Mouse (Mus musculus) embryonic facial prominence, embryonic 15.5 days (tissue): Measurements from ENCODE around the gene Them4. TPM values are rescaled to one million over a fixed set of nuclear protein-coding genes. Genes with fewer than 3 reads are reported as not detected.

Experiments used
- ATAC-seq: fragments of 200-750 bp; cut with Nextera tagmentation; 2 replicates; pipeline ENCODE4 v1.8.0; 2017; ENCODE audit warnings: low read depth, moderate TSS enrichment; ENCODE audit not compliant: insufficient number of reproducible peaks, low FRiP score, low TSS enrichment
- H3K27ac ChIP-seq: fragments of 300-500 bp; sonication (generic); replicated peaks from 2 replicates; pipeline ENCODE4 v1.5.1; 2015; ENCODE audit warnings: mild to moderate bottlenecking, inconsistent platforms
- H3K27me3 ChIP-seq: fragments of 300-500 bp; sonication (generic); 2 replicates; pipeline ENCODE4 v1.6.1; 2015; ENCODE audit warnings: inconsistent platforms
- H3K36me3 ChIP-seq: fragments of 300-500 bp; sonication (generic); 2 replicates; pipeline ENCODE4 v1.6.1; 2015; ENCODE audit warnings: mild to moderate bottlenecking, inconsistent platforms
- H3K4me1 ChIP-seq: fragments of 300-500 bp; sonication (generic); 2 replicates; pipeline ENCODE4 v1.6.1; 2015; ENCODE audit warnings: inconsistent platforms
- H3K4me2 ChIP-seq: fragments of 300-500 bp; sonication (generic); replicated peaks from 2 replicates; pipeline ENCODE4 v1.6.1; 2015; ENCODE audit warnings: mild to moderate bottlenecking, inconsistent platforms
- H3K4me3 ChIP-seq: fragments of 300-500 bp; sonication (generic); replicated peaks from 2 replicates; pipeline ENCODE4 v1.5.1; 2015; ENCODE audit warnings: mild to moderate bottlenecking, inconsistent platforms
- H3K9ac ChIP-seq: fragments of 300-500 bp; sonication (generic); 2 replicates; pipeline ENCODE4 v1.6.1; 2015; ENCODE audit warnings: inconsistent platforms
- H3K9me3 ChIP-seq: fragments of 300-500 bp; sonication (generic); replicated peaks from 2 replicates; pipeline ENCODE4 v1.6.1; 2016; ENCODE audit warnings: inconsistent platforms
- WGBS: fragments of 180-500 bp; shearing (Covaris S2); methylation state at CpG from one replicate; pipeline ENCODE4 v1.1.7; 2015; 5-methylcytosine and 5-hydroxymethylcytosine counted together
- polyA plus RNA-seq: library from polyadenylated mRNA; unstranded; fragments of >200 nt; fragmentation: Nextera tagmentation; extraction: Ambion mirVana; gene quantifications from 2 replicates; pipeline ENCODE4 v1.2.1, GENCODE M21; 2015

Them4 gene
- polyA plus RNA-seq, 1 experiment from 2014 or later: 11.2 TPM

DNA sequence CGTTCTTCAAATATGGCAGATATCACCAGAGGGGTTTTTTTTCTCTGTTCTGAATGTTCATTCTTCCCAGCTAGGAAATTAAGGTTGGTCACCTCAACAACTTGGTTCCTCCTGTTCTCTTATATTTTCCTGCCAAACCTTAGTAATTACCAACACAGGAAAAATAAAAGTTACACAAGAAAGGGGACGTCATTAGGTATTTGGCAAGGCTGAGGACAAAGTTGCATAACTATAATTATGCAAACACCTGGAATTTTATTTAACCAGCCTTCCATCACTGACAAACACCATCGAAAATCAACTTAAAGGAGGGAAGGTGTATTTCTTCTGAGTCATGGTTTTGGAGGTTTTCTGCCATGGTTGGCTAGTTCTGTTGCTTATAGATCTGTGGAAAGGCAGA is 28.6 kb downstream of the Them4 start:
- Histone ChIP-seq H3K27ac (no peak overlapping the region), H3K4me2 (no peak overlapping the region), H3K9ac (no peak overlapping the region), H3K9me3 (no peaks in the 10 kb centered on the region), H3K27me3 (no peaks in the 10 kb centered on the region), H3K36me3 (no peaks in the 10 kb centered on the region), H3K4me3 (no peak overlapping the region), H3K4me1 (no peaks in the 10 kb centered on the region)
- 75% methylated on average over 3 of the region's 3 CpGs for WGBS
- no peak for ATAC-seq

DNA sequence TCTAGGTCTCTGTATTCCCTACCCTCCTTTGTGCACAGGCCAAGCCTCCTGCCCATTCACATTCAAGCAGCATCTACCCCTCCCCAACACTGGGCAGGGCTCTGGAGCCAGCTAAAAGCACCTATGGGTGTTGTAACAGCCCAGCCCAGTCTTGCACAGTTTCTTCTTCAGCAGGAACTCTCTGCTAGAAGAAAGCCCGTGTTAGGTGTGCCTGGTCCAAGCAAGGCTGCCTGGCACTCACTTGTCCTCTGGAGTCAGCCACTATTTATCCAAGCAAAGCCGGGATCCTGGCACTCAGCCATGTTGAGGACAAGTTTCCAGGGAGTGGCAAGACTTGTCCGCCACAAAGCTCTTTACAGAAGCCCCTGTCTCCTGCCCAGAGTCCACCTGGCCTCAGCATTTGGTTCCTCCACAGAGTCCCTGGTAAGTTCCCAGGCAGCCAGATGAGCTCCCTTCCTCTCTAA is 32.1 kb downstream of the Them4 start, which contains the start of gene Them5:
Them5 (plus strand) TSS at position 141 of the 464 bp plus-strand sequence.
- Histone ChIP-seq H3K27ac (peak within 1 kb of the TSS; percentile 34; the same call in 1 of the 2 replicates), H3K9me3 (no peaks in the 10 kb centered on the region), H3K4me1 (no peaks in the 10 kb centered on the region), H3K9ac (no peak within 1 kb of the TSS), H3K36me3 (no peaks in the 10 kb centered on the region), H3K4me3 (peak within 1 kb of the TSS; percentile 7; the same call in 1 of the 2 replicates), H3K4me2 (no peak within 1 kb of the TSS), H3K27me3 (no peaks in the 10 kb centered on the region)
- ATAC-seq: no peak
- 38% methylated on average over 3 of the region's 3 CpGs for WGBS

DNA sequence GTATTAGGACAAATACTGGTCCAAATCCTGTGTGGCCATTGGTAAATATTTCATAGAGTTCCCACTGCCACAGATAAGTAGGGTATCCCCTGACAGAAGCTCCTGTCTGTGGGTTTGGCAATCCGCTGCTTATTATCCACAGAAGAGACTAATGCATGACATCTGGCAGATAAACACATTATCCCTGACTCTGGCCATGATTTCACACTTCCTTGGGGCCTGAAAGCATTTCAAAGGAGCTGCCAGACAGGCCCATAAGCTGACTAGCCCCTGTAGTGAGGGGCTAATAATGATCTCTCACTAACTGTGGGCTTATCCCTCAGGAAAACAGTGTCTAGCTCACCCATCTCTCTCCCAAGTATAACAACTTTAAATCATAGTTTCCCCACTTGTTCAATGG is 32.7 kb downstream of the Them4 start:
- 26% methylated on average over 1 of the region's 1 CpGs for WGBS
- Histone ChIP-seq H3K9me3 (no peaks in the 10 kb centered on the region), H3K27me3 (no peaks in the 10 kb centered on the region), H3K9ac (no peak overlapping the region), H3K36me3 (no peaks in the 10 kb centered on the region), H3K27ac (no peak overlapping the region), H3K4me3 (peak overlapping the region; percentile 7; the same call in 1 of the 2 replicates), H3K4me2 (no peak overlapping the region), H3K4me1 (no peaks in the 10 kb centered on the region)
- no peak for ATAC-seq

DNA sequence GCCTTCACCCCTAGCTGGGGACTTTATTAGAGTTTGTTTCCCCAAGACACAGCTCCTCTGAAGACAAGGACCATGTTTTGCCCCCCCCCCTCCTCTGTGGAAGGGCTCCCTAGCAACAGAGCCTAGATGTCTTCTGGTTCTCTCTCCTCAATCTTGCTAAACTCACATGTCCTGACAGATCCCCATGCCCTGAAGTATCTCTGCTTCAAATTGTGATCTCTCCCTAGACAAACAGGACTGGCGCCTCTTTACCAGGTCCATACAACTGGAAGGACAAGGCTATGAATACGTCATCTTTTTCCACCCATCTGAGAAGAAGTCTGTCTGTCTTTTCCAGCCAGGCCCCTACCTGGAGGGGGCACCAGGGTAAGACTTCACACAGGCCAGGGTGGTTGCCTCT is 34.3 kb downstream of the Them4 start:
- Histone ChIP-seq H3K27me3 (no peaks in the 10 kb centered on the region), H3K9me3 (no peaks in the 10 kb centered on the region), H3K27ac (0 out of 2 replicates have a peak overlapping the region, but pooled peaks have one; percentile 53), H3K4me1 (no peaks in the 10 kb centered on the region), H3K4me3 (no peak overlapping the region), H3K36me3 (no peaks in the 10 kb centered on the region), H3K9ac (no peak overlapping the region), H3K4me2 (no peak overlapping the region)
- no peak for ATAC-seq
- WGBS: 76% methylated on average over 2 of the region's 2 CpGs

GRCm38 (mm10) chr3:94344897-94345296 is 35.0 kb downstream of the Them4 start:
- ATAC-seq: no peak

DNA sequence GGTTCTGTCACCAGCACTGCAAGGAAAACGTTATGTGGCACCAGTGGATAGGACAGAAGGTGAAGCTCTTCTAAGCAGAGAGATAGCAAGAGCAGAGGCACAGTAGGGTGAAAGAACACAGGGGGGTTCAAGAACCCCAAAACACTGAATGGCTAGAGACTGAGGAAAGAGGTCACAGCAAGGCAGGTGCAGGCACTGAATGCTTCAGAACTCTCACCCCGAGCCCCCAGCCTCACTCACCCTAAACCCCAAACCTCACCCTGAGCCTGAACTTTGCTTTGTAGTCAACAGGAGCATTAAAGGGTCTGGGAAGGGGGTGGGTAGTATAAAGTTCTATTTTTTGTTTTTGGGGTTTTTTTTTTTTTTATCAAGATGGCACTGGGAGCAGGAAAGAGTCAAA is 38.3 kb downstream of the Them4 start:
- no peak overlapping the region for H3K27ac ChIP-seq
- H3K4me3 ChIP-seq: no peak overlapping the region
- no peak for ATAC-seq
- no peaks in the 10 kb centered on the region for H3K4me1 ChIP-seq
- H3K36me3 ChIP-seq: no peaks in the 10 kb centered on the region
- no peaks in the 10 kb centered on the region for H3K27me3 ChIP-seq
- H3K9ac ChIP-seq: no peak overlapping the region
- WGBS: 71% methylated on average over 2 of the region's 2 CpGs
- H3K9me3 ChIP-seq: 0 out of 2 replicates have a peak, but pooled peaks cover 3% of the 10 kb centered on the region
- H3K4me2 ChIP-seq: no peak overlapping the region

More at GRCm38 (mm10) chr3:94344897-94345296, 35.0 kb downstream of the Them4 start:
- Histone ChIP-seq H3K9ac (no peak overlapping the region), H3K4me1 (no peaks in the 10 kb centered on the region), H3K4me3 (no peak overlapping the region), H3K36me3 (no peaks in the 10 kb centered on the region), H3K4me2 (no peak overlapping the region), H3K27me3 (no peaks in the 10 kb centered on the region), H3K27ac (no peak overlapping the region), H3K9me3 (no peaks in the 10 kb centered on the region)
- WGBS: 68% methylated on average over 3 of the region's 3 CpGs

DNA sequence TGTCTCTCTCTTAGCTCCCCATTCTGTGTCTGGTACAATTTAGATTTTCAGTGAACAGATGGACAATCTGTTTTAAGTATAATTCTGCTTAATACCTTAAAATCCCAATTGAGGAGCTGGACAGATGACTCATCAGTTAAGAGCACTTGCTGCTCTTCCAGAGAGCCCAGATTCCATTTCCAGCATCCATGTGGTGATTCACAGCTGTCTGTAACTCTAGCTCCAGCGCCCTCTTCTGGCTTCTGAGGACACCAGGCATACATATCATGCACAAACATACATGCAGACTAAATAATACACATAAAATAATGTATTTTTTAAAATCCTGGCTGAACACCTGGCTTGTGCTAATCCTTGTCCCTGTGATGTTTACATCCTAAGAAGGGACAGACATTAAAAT is 50.9 kb downstream of the Them4 start:
- Histone ChIP-seq H3K9ac (no peak overlapping the region), H3K27me3 (peaks cover 18% of the 10 kb centered on the region; the same call in 1 of the 2 replicates), H3K27ac (no peak overlapping the region), H3K9me3 (no peaks in the 10 kb centered on the region), H3K4me1 (peaks cover 14% of the 10 kb centered on the region), H3K36me3 (no peaks in the 10 kb centered on the region), H3K4me2 (no peak overlapping the region), H3K4me3 (no peak overlapping the region)
- 2% methylated on average over 1 of the region's 1 CpGs for WGBS
- no peak for ATAC-seq

DNA sequence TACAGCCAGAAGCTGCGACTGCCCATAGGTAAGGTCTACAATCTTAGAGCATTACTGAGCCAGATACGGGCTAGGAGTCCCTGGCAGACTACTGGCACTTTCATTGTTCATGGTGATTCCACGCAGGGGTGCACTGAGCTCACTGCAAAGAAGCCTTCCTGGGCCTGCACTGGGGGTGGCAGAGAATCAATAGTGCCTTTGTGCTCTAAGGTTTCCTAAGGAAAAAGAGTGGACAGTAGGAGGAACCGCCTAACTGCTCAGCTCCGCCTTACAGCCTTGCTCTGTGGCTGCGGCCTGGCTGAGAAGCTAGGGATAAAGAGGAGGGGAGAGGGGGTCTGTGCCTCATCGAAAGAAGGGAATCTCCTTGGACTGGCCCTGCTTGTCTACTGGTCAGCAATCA is 52.2 kb downstream of the Them4 start, which contains the start of gene C2cd4d:
C2cd4d (plus strand) TSS at position 301 of the 400 bp plus-strand sequence.
- Histone ChIP-seq H3K4me3 (peak within 1 kb of the TSS; percentile 55), H3K27ac (no peak within 1 kb of the TSS; the same call in 1 of the 2 replicates), H3K4me1 (peaks cover 14% of the 10 kb centered on the region), H3K9me3 (no peaks in the 10 kb centered on the region), H3K27me3 (peaks cover 18% of the 10 kb centered on the region; the same call in 1 of the 2 replicates), H3K36me3 (no peaks in the 10 kb centered on the region), H3K4me2 (peak within 1 kb of the TSS; percentile 81), H3K9ac (peak within 1 kb of the TSS; percentile 78)
- 44% methylated on average over 7 of the region's 7 CpGs for WGBS
- no peak for ATAC-seq

DNA sequence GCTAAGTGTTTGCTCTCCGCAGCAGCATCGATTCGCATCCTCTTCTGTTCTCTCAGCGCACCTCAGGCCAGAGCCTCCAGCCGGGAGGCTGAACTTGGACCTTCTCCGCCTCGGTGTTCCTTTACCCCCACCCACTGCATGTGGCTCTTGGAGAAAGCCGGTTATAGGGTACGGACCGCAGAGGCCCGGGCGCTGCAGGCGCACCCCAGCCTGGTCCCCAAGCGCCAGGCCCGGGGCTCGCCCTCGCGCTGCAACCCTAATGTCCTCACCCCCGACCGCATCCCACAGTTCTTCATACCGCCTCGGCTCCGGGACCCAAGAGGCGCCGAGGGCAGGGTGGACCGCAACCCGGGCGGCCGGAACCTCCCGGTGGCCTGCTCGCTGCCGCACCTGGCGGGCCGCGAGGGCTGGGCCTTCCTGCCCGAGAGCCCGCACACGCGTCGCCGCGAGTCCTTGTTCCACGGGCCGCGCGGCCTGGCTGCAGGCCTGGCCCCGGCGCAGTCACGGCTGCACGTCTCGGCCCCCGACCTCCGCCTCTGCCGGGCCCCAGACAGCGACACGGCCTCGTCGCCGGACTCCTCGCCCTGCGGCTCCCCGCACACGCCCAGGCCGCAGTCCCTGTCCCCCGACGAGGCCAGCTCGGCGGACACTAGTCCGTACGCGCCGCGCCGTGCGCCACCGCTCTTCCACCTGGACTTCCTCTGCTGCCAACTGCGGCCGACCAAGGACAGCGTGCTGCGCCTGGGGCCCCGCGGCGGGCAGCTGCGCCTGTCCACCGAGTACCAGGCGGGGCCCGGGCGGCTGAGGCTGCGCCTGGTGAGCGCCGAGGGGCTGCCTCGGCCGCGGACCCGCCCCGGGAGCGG is 53.6 kb downstream of the Them4 start:
- 7% methylated on average over 95 of the region's 97 CpGs for WGBS
- H3K4me1 ChIP-seq: peaks cover 14% of the 10 kb centered on the region
- no peaks in the 10 kb centered on the region for H3K36me3 ChIP-seq
- no peaks in the 10 kb centered on the region for H3K9me3 ChIP-seq
- peak overlapping the region; percentile 41; the same call in 1 of the 2 replicates for H3K27ac ChIP-seq
- H3K27me3 ChIP-seq: peaks cover 18% of the 10 kb centered on the region; the same call in 1 of the 2 replicates
- peak overlapping the region; percentile 81 for H3K4me2 ChIP-seq
- peak overlapping the region; percentile 55 for H3K4me3 ChIP-seq
- peak overlapping the region; percentile 78 for H3K9ac ChIP-seq
- ATAC-seq: peak; percentile 61

- H3K4me3 ChIP-seq: peak overlapping the region; percentile 55
- H3K27me3 ChIP-seq: peaks cover 18% of the 10 kb centered on the region; the same call in 1 of the 2 replicates
- no peaks in the 10 kb centered on the region for H3K9me3 ChIP-seq
- H3K27ac ChIP-seq: peak overlapping the region; percentile 41; the same call in 1 of the 2 replicates
- H3K4me1 ChIP-seq: peaks cover 14% of the 10 kb centered on the region
- peak overlapping the region; percentile 81 for H3K4me2 ChIP-seq
- 6% methylated on average over 23 of the region's 23 CpGs for WGBS
- no peaks in the 10 kb centered on the region for H3K36me3 ChIP-seq
- peak; percentile 42; the same call in 1 of the 2 replicates for ATAC-seq
- H3K9ac ChIP-seq: peak overlapping the region; percentile 78
Measured at GRCm38 (mm10) chr3:94364154-94364526, 54.3 kb downstream of the Them4 start.

GRCm38 (mm10) chr3:94366761-94367160 is 56.9 kb downstream of the Them4 start:
- peaks cover 18% of the 10 kb centered on the region for H3K4me1 ChIP-seq
- no peak overlapping the region for H3K9ac ChIP-seq
- H3K27ac ChIP-seq: no peak overlapping the region
- 19% methylated on average over 3 of the region's 3 CpGs for WGBS
- peaks cover 18% of the 10 kb centered on the region; the same call in 1 of the 2 replicates for H3K27me3 ChIP-seq
- H3K36me3 ChIP-seq: no peaks in the 10 kb centered on the region
- no peak for ATAC-seq
- H3K9me3 ChIP-seq: no peaks in the 10 kb centered on the region
- H3K4me2 ChIP-seq: no peak overlapping the region
- H3K4me3 ChIP-seq: no peak overlapping the region
